Mouse (Mus musculus) forebrain, embryonic 14.5 days (tissue): ENCODE results near the gene Tent5b. TPM values are rescaled to one million over a fixed set of nuclear protein-coding genes. Genes with fewer than 3 reads are reported as not detected.
A peak's percentile ranks its signal among the peaks of the same experiment; 100 is the strongest.

Source experiments
- ATAC-seq: fragments of 200-750 bp; cut with Nextera tagmentation; 2 replicates; pipeline ENCODE4 v1.8.0; 2017; ENCODE audit warnings: mild to moderate bottlenecking, moderate library complexity
- DNase-seq: peaks from one replicate; pipeline ENCODE4 v3.0.0-alpha.2; 2015; ENCODE audit warnings: low spot score
- H3K27ac ChIP-seq: fragments of 300-500 bp; sonication (generic); 2 replicates; pipeline ENCODE4 v1.5.1; 2014; ENCODE audit warnings: low read depth, mild to moderate bottlenecking, control low read depth, low read length, moderate library complexity
- H3K27me3 ChIP-seq: fragments of 300-500 bp; sonication (generic); replicated peaks from 2 replicates; pipeline ENCODE4 v1.6.1; 2014; ENCODE audit warnings: low read length, control low read depth, mixed read lengths; ENCODE audit not compliant: control insufficient read depth, insufficient read depth
- H3K36me3 ChIP-seq: fragments of 300-500 bp; sonication (generic); 2 replicates; pipeline ENCODE4 v1.6.1; 2014; ENCODE audit warnings: low read length, control low read depth; ENCODE audit not compliant: control insufficient read depth, insufficient read depth
- H3K4me1 ChIP-seq: fragments of 300-500 bp; sonication (generic); 2 replicates; pipeline ENCODE4 v1.6.1; 2014; ENCODE audit warnings: antibody characterized with exemption, low read length, control low read depth; ENCODE audit not compliant: control insufficient read depth, insufficient read depth
- H3K4me2 ChIP-seq: fragments of 300-500 bp; sonication (generic); 2 replicates; pipeline ENCODE4 v1.6.1; 2014; ENCODE audit warnings: mild to moderate bottlenecking, control low read depth, low read length
- H3K4me3 ChIP-seq: fragments of 300-500 bp; sonication (generic); 2 replicates; pipeline ENCODE4 v1.5.1; 2014; ENCODE audit warnings: low read depth, low read length, control low read depth
- H3K9ac ChIP-seq: fragments of 300-500 bp; sonication (generic); 2 replicates; pipeline ENCODE4 v1.6.1; 2014; ENCODE audit warnings: mild to moderate bottlenecking, low read length, control low read depth, moderate library complexity
- H3K9me3 ChIP-seq: fragments of 300-500 bp; sonication (generic); replicated peaks from 2 replicates; pipeline ENCODE4 v1.6.1; 2016; ENCODE audit warnings: low read length, control low read depth, mixed read lengths; ENCODE audit not compliant: control insufficient read depth
- WGBS: fragments of 180-500 bp; shearing (Covaris S2); extraction: QIAGEN DNeasy Blood & Tissue Kit; methylation state at CpG from one replicate; pipeline ENCODE4 v1.1.7; 2014; 5-methylcytosine and 5-hydroxymethylcytosine counted together
- polyA plus RNA-seq: library from polyadenylated mRNA; unstranded; fragments of >200 nt; fragmentation: Nextera tagmentation; extraction: Ambion mirVana; gene quantifications from 2 replicates; pipeline ENCODE4 v1.2.1, GENCODE M21; 2014

Tent5b gene
- polyA plus RNA-seq, result 0.09 and 0.27 TPM in 2 replicates

DNA sequence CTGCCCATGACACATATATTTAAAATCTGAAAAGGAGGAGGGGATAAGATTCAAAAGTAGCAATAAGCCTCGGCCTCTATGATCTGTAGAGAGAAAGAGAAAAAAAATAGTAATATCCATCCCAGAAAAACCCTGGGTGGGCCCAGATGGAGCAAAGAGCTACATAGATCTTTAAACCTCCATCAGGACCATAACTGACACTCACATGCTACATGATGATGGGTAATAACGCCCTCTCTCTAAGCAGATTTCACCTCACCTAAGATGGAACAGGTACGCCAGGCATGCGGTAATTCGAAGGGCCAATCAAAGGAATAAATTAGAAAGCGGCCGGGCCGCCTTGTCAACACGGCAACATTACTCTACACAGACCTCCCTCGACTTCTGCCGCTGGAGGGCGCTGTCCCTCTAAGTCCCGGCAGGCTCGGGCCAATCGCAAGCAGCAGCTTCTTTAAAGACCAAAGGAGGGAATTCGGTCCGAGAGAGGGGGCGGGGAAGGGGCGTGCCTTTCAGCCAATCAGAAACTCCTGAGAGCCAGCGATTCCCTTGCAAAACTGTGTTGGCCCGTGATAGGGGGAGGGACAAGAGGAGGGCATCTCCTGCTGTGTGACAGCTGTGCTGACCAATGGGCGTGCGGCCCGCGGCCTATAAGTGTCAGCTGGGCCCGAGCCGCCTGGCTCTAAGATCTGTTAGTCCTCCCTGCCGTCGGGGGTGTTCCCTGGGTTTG is at the start of gene Tent5b:
Gene Tent5b, plus strand, starts transcription at position 675 of the 727 bp plus-strand sequence.
- Histone ChIP-seq H3K36me3 (no peaks in the 10 kb centered on the region), H3K4me1 (peaks cover 6% of the 10 kb centered on the region), H3K9ac (no peak within 1 kb of the TSS), H3K27ac (no peak within 1 kb of the TSS), H3K4me3 (peak within 1 kb of the TSS; percentile 34), H3K27me3 (peaks cover 29% of the 10 kb centered on the region), H3K4me2 (peak within 1 kb of the TSS; percentile 48), H3K9me3 (no peaks in the 10 kb centered on the region)
- 2% methylated on average over 29 of the region's 29 CpGs for WGBS
- DNase-seq (peak; percentile 98), ATAC-seq (peak; percentile 98)

DNA sequence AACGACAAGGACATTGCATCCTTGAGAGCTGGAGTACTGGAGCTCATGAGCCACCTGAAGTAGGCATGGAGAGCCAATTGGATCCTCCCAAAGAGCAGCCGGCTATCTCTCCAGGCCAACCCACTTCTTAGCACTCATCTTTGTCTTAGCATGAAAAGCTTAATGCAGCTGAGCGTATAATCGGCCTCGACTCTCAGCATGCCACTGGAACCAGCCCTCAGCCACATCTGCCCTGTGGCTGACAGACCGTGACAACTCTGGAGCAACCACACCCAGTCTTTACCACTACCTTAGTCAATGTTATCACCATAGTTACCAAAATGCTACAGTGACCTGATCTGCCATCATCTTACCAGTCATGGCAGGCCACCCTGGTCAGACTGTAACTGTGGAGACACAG is 48.4 kb upstream of the Tent5b start:
- 59% methylated on average over 6 of the region's 6 CpGs for WGBS
- ATAC-seq, result no peak
- Histone ChIP-seq H3K9me3 (no peaks in the 10 kb centered on the region), H3K9ac (no peak overlapping the region), H3K27me3 (no peaks in the 10 kb centered on the region), H3K4me3 (no peak overlapping the region), H3K36me3 (no peaks in the 10 kb centered on the region), H3K4me1 (no peaks in the 10 kb centered on the region; the same call in none of the 2 replicates), H3K27ac (no peak overlapping the region), H3K4me2 (no peak overlapping the region)
- no peak for DNase-seq

DNA sequence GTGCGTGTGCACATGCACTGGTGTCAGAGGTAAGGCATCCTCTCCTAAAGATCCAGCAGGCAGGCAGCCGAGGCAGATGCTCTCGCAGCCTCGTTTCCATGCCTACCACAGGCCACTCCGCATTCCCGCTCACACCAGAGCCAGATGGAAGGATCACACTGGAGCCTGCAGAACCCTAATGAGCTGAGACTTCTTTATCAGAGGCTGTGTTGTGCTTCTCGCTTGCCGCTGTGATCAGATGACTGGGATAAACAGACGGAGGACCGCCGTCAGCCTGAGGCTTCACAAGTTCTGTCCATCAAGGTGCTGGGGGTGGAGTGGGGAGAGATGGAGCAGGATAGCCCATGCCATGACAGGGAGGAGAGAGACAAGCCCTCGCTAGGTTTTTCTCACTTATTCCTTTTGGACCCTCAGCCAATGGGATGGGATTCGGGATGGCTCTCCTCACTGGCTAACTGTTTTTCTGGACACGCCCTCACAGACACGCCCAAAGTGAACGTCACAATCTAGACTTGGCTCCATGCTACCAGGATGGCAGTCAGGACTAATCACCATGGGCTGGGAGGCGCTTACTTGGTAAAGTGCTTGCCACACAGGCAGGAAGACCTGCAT is 47.3 kb upstream of the Tent5b start:
- Histone ChIP-seq H3K9me3 (no peaks in the 10 kb centered on the region), H3K4me1 (no peaks in the 10 kb centered on the region; the same call in none of the 2 replicates), H3K36me3 (no peaks in the 10 kb centered on the region), H3K9ac (no peak overlapping the region), H3K27me3 (no peaks in the 10 kb centered on the region), H3K27ac (peak overlapping the region; percentile 81), H3K4me3 (no peak overlapping the region), H3K4me2 (peak overlapping the region; percentile 20; the same call in 1 of the 2 replicates)
- peak; percentile 95 for ATAC-seq
- DNase-seq, result peak; percentile 85
- WGBS, result 16% methylated on average over 17 of the region's 17 CpGs

DNA sequence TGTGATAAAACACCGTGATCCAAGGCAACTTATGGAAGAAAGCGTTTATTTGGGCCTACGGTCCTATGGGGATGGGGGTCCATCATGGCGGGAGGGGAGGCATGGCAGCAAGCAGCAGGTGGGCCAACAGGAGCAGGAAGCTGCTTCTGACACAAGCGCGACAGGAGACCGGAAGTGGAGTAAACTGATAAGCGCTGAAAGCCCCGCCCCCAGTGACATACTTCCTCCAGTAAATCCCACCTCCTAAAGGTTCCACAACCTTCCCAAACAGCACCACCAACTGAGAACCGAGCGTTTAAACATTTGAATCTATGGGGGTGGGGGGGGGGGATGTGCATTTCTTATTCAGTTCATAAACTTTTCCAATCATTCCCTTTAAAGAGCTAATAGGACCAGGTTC is 44.0 kb upstream of the Tent5b start:
- Histone ChIP-seq H3K4me3 (no peak overlapping the region), H3K36me3 (no peaks in the 10 kb centered on the region), H3K4me1 (peaks cover 10% of the 10 kb centered on the region), H3K4me2 (no peak overlapping the region), H3K9me3 (no peaks in the 10 kb centered on the region), H3K9ac (no peak overlapping the region), H3K27ac (no peak overlapping the region), H3K27me3 (no peaks in the 10 kb centered on the region)
- ATAC-seq, result no peak
- WGBS, result 96% methylated on average over 11 of the region's 11 CpGs
- DNase-seq, result no peak

DNA sequence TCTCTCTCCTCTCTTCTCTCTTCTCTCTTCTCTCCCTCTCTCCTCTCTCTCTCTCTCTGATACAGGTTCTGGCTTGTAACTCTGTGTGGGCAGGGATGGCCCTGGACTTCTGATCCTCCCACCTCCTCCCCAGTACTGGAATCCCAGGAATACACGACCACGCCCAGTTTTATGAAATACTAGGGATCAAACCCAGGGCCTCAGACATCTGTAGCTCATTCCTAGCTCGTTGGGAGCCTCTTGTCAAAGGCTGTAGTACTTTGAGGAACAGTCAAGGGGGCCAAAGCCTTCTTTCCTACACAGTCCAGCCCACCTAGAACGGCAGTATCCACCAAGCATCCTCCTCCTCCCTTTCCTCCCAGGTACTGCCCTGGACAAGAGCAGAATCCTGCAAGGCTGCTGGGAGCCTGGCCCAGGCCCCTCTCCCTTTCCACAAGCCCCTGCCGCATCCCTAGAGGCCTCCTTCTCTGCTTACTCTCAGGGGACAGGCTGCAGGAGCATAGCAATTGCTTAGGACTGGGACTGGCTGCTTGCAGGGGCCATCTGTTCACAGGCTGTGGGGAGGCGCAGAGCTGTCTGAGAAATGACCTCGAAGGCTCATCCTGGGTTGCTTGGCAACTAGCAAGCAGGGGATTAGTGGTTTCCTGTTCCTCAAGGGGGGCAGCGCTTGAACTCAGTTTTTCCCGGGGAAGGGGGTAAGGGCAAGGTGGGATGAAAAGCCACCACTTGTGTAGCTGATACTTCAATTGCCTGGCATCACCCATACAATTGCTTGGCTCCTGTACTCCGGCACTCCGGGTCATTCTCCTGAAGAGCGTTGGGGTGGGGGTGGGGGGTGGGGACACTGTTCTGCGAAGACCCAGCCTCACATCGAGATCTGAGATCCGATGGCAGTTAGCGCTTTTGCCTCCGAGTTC is 40.2 kb upstream of the Tent5b start:
- 9% methylated on average over 17 of the region's 17 CpGs for WGBS
- Histone ChIP-seq H3K27me3 (no peaks in the 10 kb centered on the region), H3K4me1 (peaks cover 12% of the 10 kb centered on the region), H3K9me3 (no peaks in the 10 kb centered on the region), H3K27ac (peak overlapping the region; percentile 87), H3K36me3 (no peaks in the 10 kb centered on the region), H3K4me2 (peak overlapping the region; percentile 42), H3K4me3 (peak overlapping the region; percentile 8; the same call in 1 of the 2 replicates), H3K9ac (peak overlapping the region; percentile 47)
- ATAC-seq, result peak; percentile 92
- peak; percentile 85 for DNase-seq

DNA sequence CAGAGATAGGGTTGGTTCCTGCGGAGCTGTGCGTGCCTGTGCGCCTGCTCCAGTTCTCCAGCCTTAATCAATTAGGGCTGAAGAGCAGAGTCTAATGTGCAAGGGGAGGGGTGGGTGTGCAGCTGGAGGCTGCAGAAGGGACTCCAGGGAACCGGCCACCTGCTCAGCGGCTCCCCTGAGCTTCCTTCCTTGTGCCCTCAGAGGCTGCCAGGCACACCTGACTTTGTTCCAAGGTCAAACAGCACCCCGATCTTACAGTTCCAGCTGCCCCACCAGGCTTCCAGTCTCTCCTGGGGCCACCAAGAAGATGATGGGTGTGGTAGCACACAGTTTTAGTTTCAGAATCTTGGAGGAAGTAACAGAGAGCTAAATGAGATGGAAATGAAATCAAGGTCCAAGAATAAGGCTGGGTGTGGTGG is 39.5 kb upstream of the Tent5b start:
- H3K27me3 ChIP-seq, result no peaks in the 10 kb centered on the region
- WGBS, result 6% methylated on average over 6 of the region's 6 CpGs
- H3K4me3 ChIP-seq, result peak overlapping the region; percentile 8; the same call in 1 of the 2 replicates
- H3K4me1 ChIP-seq, result peaks cover 12% of the 10 kb centered on the region
- peak overlapping the region; percentile 87 for H3K27ac ChIP-seq
- ATAC-seq (peak; percentile 72), DNase-seq (no peak)
- H3K9ac ChIP-seq, result peak overlapping the region; percentile 47
- H3K4me2 ChIP-seq, result peak overlapping the region; percentile 42
- H3K36me3 ChIP-seq, result no peaks in the 10 kb centered on the region
- no peaks in the 10 kb centered on the region for H3K9me3 ChIP-seq

DNA sequence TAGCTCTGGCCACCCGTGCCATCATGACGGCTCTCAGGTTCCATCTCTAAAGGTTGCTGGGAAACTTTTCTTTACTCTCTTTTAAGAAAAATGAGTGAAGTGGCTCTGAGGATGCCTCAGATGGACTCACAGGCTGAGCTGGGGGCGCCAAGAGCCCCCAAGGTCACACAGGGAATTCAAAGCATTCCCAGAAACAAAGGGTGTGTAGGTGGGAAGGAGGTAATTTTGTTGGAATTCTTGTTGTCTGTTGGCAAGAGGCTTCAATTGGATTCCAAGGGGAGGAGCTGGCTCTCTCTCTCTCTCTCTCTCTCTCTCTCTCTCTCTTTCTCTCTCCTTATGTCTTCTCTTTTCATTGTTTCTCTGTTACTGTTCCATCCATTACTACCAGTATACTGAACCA is 37.7 kb upstream of the Tent5b start:
- Histone ChIP-seq H3K4me3 (no peak overlapping the region), H3K27me3 (no peaks in the 10 kb centered on the region), H3K36me3 (no peaks in the 10 kb centered on the region), H3K9ac (no peak overlapping the region), H3K27ac (no peak overlapping the region), H3K9me3 (no peaks in the 10 kb centered on the region), H3K4me1 (peaks cover 12% of the 10 kb centered on the region), H3K4me2 (no peak overlapping the region)
- DNase-seq (no peak), ATAC-seq (no peak)
- 54% methylated on average over 3 of the region's 3 CpGs for WGBS

DNA sequence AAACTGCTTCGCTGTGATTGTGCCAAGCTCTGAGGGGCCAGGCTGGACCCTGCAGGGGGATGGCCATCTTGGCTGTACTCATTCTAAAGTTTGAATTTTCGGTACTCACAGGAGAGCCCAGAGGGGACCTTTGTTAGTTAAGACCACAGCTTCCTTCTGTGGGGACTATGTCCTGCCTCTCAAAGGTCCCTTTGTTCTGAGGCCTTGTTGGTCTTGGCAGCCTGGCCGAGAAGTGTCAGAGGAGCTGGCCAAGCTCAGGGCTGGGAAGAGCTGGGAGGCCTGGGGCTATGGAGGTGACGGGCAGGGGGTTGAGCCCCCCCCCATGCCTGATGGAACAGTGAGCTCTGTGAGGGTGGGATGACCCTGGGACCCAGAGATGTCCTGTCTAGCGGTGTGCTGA is 36.8 kb upstream of the Tent5b start:
- Histone ChIP-seq H3K9ac (no peak overlapping the region), H3K27me3 (no peaks in the 10 kb centered on the region), H3K27ac (peak overlapping the region; percentile 17; the same call in 1 of the 2 replicates), H3K36me3 (no peaks in the 10 kb centered on the region), H3K4me2 (no peak overlapping the region), H3K4me1 (peaks cover 12% of the 10 kb centered on the region), H3K4me3 (no peak overlapping the region), H3K9me3 (no peaks in the 10 kb centered on the region)
- DNase-seq (peak; percentile 25), ATAC-seq (no peak)
- 29% methylated on average over 5 of the region's 5 CpGs for WGBS
